Mouse (Mus musculus) R1 (cell line): ENCODE measurements around the gene Pidd1.
A peak's percentile ranks its signal among the peaks of the same experiment; 100 is the strongest.

Source experiments
- DNase-seq: peaks from one replicate; pipeline ENCODE4 v3.0.0-alpha.2; 2018; ENCODE audit warnings: low read depth, low spot score

The Pidd1 gene

GRCm38 (mm10) chr7:141472763-141473162 lies 28.9 kb upstream of the Pidd1 start:
- no peak for DNase-seq

- no peak for DNase-seq
These were observed 28.4 kb upstream of the Pidd1 start for GRCm38 (mm10) chr7:141472226-141472625.

- no peak for DNase-seq
These were observed 27.4 kb upstream of the Pidd1 start for GRCm38 (mm10) chr7:141471236-141471635.

GRCm38 (mm10) chr7:141470637-141470944 lies 26.8 kb upstream of the Pidd1 start:
- DNase-seq, result no peak

- DNase-seq, result no peak
These were observed 26.2 kb upstream of the Pidd1 start for GRCm38 (mm10) chr7:141469901-141470636.

GRCm38 (mm10) chr7:141469352-141469751 lies 25.5 kb upstream of the Pidd1 start:
- DNase-seq, result no peak

GRCm38 (mm10) chr7:141468522-141469211 lies 24.8 kb upstream of the Pidd1 start:
- DNase-seq, result peak; percentile 95

- DNase-seq, result peak; percentile 62
These were observed 24.3 kb upstream of the Pidd1 start for GRCm38 (mm10) chr7:141468164-141468521.

- peak; percentile 88 for DNase-seq
These were observed 23.6 kb upstream of the Pidd1 start, which contains the start of gene Cd151 for GRCm38 (mm10) chr7:141467230-141468030. Gene Cd151 (plus strand): TSS chr7:141467392.

- no peak for DNase-seq
These were observed 22.9 kb upstream of the Pidd1 start for GRCm38 (mm10) chr7:141466607-141467148.

- DNase-seq, result no peak
These were observed 22.2 kb upstream of the Pidd1 start for GRCm38 (mm10) chr7:141466045-141466394.

GRCm38 (mm10) chr7:141465388-141466044 lies 21.7 kb upstream of the Pidd1 start:
- DNase-seq, result no peak

GRCm38 (mm10) chr7:141464603-141465201 lies 20.9 kb upstream of the Pidd1 start:
- DNase-seq, result no peak

- no peak for DNase-seq
These were observed 20.2 kb upstream of the Pidd1 start for GRCm38 (mm10) chr7:141463824-141464602.

- DNase-seq, result no peak
These were observed 18.6 kb upstream of the Pidd1 start for GRCm38 (mm10) chr7:141462333-141462821.

- DNase-seq, result no peak
These were observed 17.9 kb upstream of the Pidd1 start for GRCm38 (mm10) chr7:141461521-141462332.

GRCm38 (mm10) chr7:141460391-141461113 lies 16.7 kb upstream of the Pidd1 start, which contains the start of gene Cracr2b:
Gene Cracr2b (plus strand): TSS chr7:141461094.
- no peak for DNase-seq

GRCm38 (mm10) chr7:141460001-141460390 lies 16.2 kb upstream of the Pidd1 start:
- no peak for DNase-seq

- peak; percentile 78 for DNase-seq
These were observed 15.5 kb upstream of the Pidd1 start for GRCm38 (mm10) chr7:141459301-141459711.
